Mouse (Mus musculus) forebrain, embryonic 11.5 days (tissue): Measurements from ENCODE around the gene Glp1r. TPM values are rescaled to one million over a fixed set of nuclear protein-coding genes. Genes with fewer than 3 reads are reported as not detected.

Source experiments
- ATAC-seq: fragments of 200-750 bp; cut with Nextera tagmentation; replicated peaks from 2 replicates; pipeline ENCODE4 v1.8.0; 2017; ENCODE audit warnings: moderate TSS enrichment; ENCODE audit not compliant: low FRiP score
- DNase-seq: peaks from one replicate; pipeline ENCODE4 v3.0.0-alpha.2; 2017; ENCODE audit warnings: low spot score
- H3K27ac ChIP-seq: fragments of 300-500 bp; sonication (generic); 2 replicates; pipeline ENCODE4 v1.5.1; 2014; ENCODE audit warnings: low read depth, low read length
- H3K27me3 ChIP-seq: fragments of 300-500 bp; sonication (generic); 2 replicates; pipeline ENCODE4 v1.6.1; 2014; ENCODE audit warnings: mild to moderate bottlenecking, low read length, mixed read lengths; ENCODE audit not compliant: control insufficient read depth, insufficient read depth
- H3K36me3 ChIP-seq: fragments of 300-500 bp; sonication (generic); 2 replicates; pipeline ENCODE4 v1.6.1; 2014; ENCODE audit warnings: mild to moderate bottlenecking, low read length, moderate library complexity, mixed read lengths; ENCODE audit not compliant: control insufficient read depth, insufficient read depth
- H3K4me1 ChIP-seq: fragments of 300-500 bp; sonication (generic); replicated peaks from 2 replicates; pipeline ENCODE4 v1.6.1; 2014; ENCODE audit warnings: low read length, mixed read lengths; ENCODE audit not compliant: control insufficient read depth, insufficient read depth
- H3K4me2 ChIP-seq: fragments of 300-500 bp; sonication (generic); 2 replicates; pipeline ENCODE4 v1.6.1; 2014; ENCODE audit warnings: low read depth, mild to moderate bottlenecking, low read length, moderate library complexity, mixed read lengths; ENCODE audit not compliant: severe bottlenecking
- H3K4me3 ChIP-seq: fragments of 300-500 bp; sonication (generic); 2 replicates; pipeline ENCODE4 v1.5.1; 2014; ENCODE audit warnings: low read depth, low read length
- H3K9ac ChIP-seq: fragments of 300-500 bp; sonication (generic); 2 replicates; pipeline ENCODE4 v1.6.1; 2014; ENCODE audit warnings: low read length
- H3K9me3 ChIP-seq: fragments of 300-500 bp; sonication (generic); 2 replicates; pipeline ENCODE4 v1.6.1; 2016; ENCODE audit warnings: low read length, mixed read lengths; ENCODE audit not compliant: control insufficient read depth
- WGBS: fragments of 180-500 bp; shearing (Covaris S2); extraction: QIAGEN DNeasy Blood & Tissue Kit; methylation state at CpG from one replicate; pipeline ENCODE4 v1.1.7; 2014; 5-methylcytosine and 5-hydroxymethylcytosine counted together
- polyA plus RNA-seq: library from polyadenylated mRNA; unstranded; fragments of >200 nt; fragmentation: Nextera tagmentation; extraction: Ambion mirVana; gene quantifications from 2 replicates; pipeline ENCODE4 v1.2.1, GENCODE M21; 2014

Gene Glp1r
- polyA plus RNA-seq, 1 experiment from 2014 or later: 0.05 TPM

- no peak overlapping the region for H3K4me3 ChIP-seq
- no peak overlapping the region for H3K27ac ChIP-seq
- no peaks in the 10 kb centered on the region for H3K36me3 ChIP-seq
- H3K27me3 ChIP-seq: no peaks in the 10 kb centered on the region
- H3K9me3 ChIP-seq: no peaks in the 10 kb centered on the region
- H3K9ac ChIP-seq: no peak overlapping the region
- WGBS: 32% methylated on average over 10 of the region's 10 CpGs
- H3K4me2 ChIP-seq: no peak overlapping the region
- DNase-seq (no peak), ATAC-seq (no peak)
- no peaks in the 10 kb centered on the region for H3K4me1 ChIP-seq
Observed at GRCm38 (mm10) chr17:30871040-30871439, 30.6 kb upstream of the Glp1r start.

GRCm38 (mm10) chr17:30874276-30874675, 27.3 kb upstream of the Glp1r start:
- ATAC-seq (no peak), DNase-seq (no peak)
- 68% methylated on average over 15 of the region's 15 CpGs for WGBS
- H3K9me3 ChIP-seq: no peaks in the 10 kb centered on the region
- no peaks in the 10 kb centered on the region for H3K36me3 ChIP-seq
- no peak overlapping the region for H3K4me2 ChIP-seq
- H3K27ac ChIP-seq: no peak overlapping the region
- no peaks in the 10 kb centered on the region for H3K27me3 ChIP-seq
- H3K4me3 ChIP-seq: no peak overlapping the region
- H3K4me1 ChIP-seq: no peaks in the 10 kb centered on the region
- no peak overlapping the region for H3K9ac ChIP-seq

- ATAC-seq: no peak
- no peak overlapping the region for H3K4me2 ChIP-seq
- no peak overlapping the region for H3K9ac ChIP-seq
- H3K27ac ChIP-seq: no peak overlapping the region
- no peak for DNase-seq
- no peaks in the 10 kb centered on the region for H3K36me3 ChIP-seq
- no peaks in the 10 kb centered on the region for H3K4me1 ChIP-seq
- no peaks in the 10 kb centered on the region for H3K27me3 ChIP-seq
- 84% methylated on average over 7 of the region's 7 CpGs for whole genome bisulfite sequencing
- no peak overlapping the region for H3K4me3 ChIP-seq
- no peaks in the 10 kb centered on the region for H3K9me3 ChIP-seq
Observed at GRCm38 (mm10) chr17:30877456-30877855, 24.2 kb upstream of the Glp1r start.

GRCm38 (mm10) chr17:30878626-30879025, 23.0 kb upstream of the Glp1r start:
- H3K27ac ChIP-seq: no peak overlapping the region
- 57% methylated on average over 6 of the region's 6 CpGs for WGBS
- no peaks in the 10 kb centered on the region for H3K36me3 ChIP-seq
- H3K9ac ChIP-seq: no peak overlapping the region
- no peaks in the 10 kb centered on the region for H3K9me3 ChIP-seq
- H3K27me3 ChIP-seq: no peaks in the 10 kb centered on the region
- no peaks in the 10 kb centered on the region for H3K4me1 ChIP-seq
- ATAC-seq (no peak), DNase-seq (no peak)
- H3K4me2 ChIP-seq: no peak overlapping the region
- H3K4me3 ChIP-seq: no peak overlapping the region

- Histone ChIP-seq H3K9me3 (no peaks in the 10 kb centered on the region), H3K36me3 (no peaks in the 10 kb centered on the region), H3K27me3 (no peaks in the 10 kb centered on the region), H3K4me3 (no peak overlapping the region), H3K4me2 (no peak overlapping the region), H3K4me1 (no peaks in the 10 kb centered on the region), H3K9ac (no peak overlapping the region), H3K27ac (no peak overlapping the region)
- 83% methylated on average over 3 of the region's 3 CpGs for WGBS
- DNase-seq (no peak), ATAC-seq (no peak)
Observed at GRCm38 (mm10) chr17:30880391-30880790, 21.2 kb upstream of the Glp1r start.

GRCm38 (mm10) chr17:30881001-30881400, 20.6 kb upstream of the Glp1r start:
- 66% methylated on average over 2 of the region's 2 CpGs for WGBS
- Histone ChIP-seq H3K27ac (no peak overlapping the region), H3K9me3 (no peaks in the 10 kb centered on the region), H3K9ac (no peak overlapping the region), H3K27me3 (no peaks in the 10 kb centered on the region), H3K36me3 (no peaks in the 10 kb centered on the region), H3K4me2 (no peak overlapping the region), H3K4me1 (no peaks in the 10 kb centered on the region), H3K4me3 (no peak overlapping the region)
- ATAC-seq: no peak
- DNase-seq: no peak

- Histone ChIP-seq H3K9ac (no peak overlapping the region), H3K27ac (no peak overlapping the region), H3K27me3 (no peaks in the 10 kb centered on the region), H3K9me3 (no peaks in the 10 kb centered on the region), H3K4me2 (no peak overlapping the region), H3K4me3 (no peak overlapping the region), H3K4me1 (no peaks in the 10 kb centered on the region), H3K36me3 (no peaks in the 10 kb centered on the region)
- 8% methylated on average over 6 of the region's 6 CpGs for WGBS
- no peak for ATAC-seq
- no peak for DNase-seq
Observed at GRCm38 (mm10) chr17:30882206-30882605, 19.4 kb upstream of the Glp1r start.

GRCm38 (mm10) chr17:30883534-30883933, 18.1 kb upstream of the Glp1r start:
- no peak overlapping the region for H3K4me2 ChIP-seq
- H3K9me3 ChIP-seq: no peaks in the 10 kb centered on the region
- DNase-seq (no peak), ATAC-seq (no peak)
- no peaks in the 10 kb centered on the region for H3K27me3 ChIP-seq
- no peaks in the 10 kb centered on the region for H3K36me3 ChIP-seq
- no peak overlapping the region for H3K9ac ChIP-seq
- no peaks in the 10 kb centered on the region for H3K4me1 ChIP-seq
- no peak overlapping the region for H3K4me3 ChIP-seq
- 87% methylated on average over 8 of the region's 8 CpGs for WGBS
- H3K27ac ChIP-seq: no peak overlapping the region

- H3K27ac ChIP-seq: no peak overlapping the region
- 56% methylated on average over 1 of the region's 1 CpGs for WGBS
- no peaks in the 10 kb centered on the region for H3K27me3 ChIP-seq
- no peak for ATAC-seq
- no peak for DNase-seq
- H3K4me1 ChIP-seq: no peaks in the 10 kb centered on the region
- H3K36me3 ChIP-seq: no peaks in the 10 kb centered on the region
- no peaks in the 10 kb centered on the region for H3K9me3 ChIP-seq
- H3K9ac ChIP-seq: no peak overlapping the region
- no peak overlapping the region for H3K4me3 ChIP-seq
- H3K4me2 ChIP-seq: no peak overlapping the region
Observed at GRCm38 (mm10) chr17:30892086-30892485, 9.5 kb upstream of the Glp1r start.
